Mouse (Mus musculus): ENCODE measurements around the gene G6pc3.
"Not testable (repeated sequence)": the region's sequence is repeated elsewhere in the genome, so short reads cannot be mapped to it uniquely, and the experiment has no call there.

Gene G6pc3

GRCm38 (mm10) chr11:102189461-102190436, at the start of gene G6pc3:
Gene G6pc3 (plus strand): TSS chr11:102189620.
- DNase-seq (ENCODE audit: low spot score in 2 of 2), result peak; percentile 94 to 97

GRCm38 (mm10) chr11:102140508-102140907, 48.9 kb upstream of the G6pc3 start:
- peak in 1 of 2 experiments; percentile 66 for DNase-seq (ENCODE audit: low spot score in 2 of 2)

- DNase-seq (ENCODE audit: low spot score in 2 of 2), result no peak
Measured at GRCm38 (mm10) chr11:102142355-102142754, 47.1 kb upstream of the G6pc3 start.

GRCm38 (mm10) chr11:102144957-102145470, 44.4 kb upstream of the G6pc3 start:
- no peak for DNase-seq (ENCODE audit: low spot score in 2 of 2)

- no peak for DNase-seq (ENCODE audit: low spot score in 2 of 2)
Measured at GRCm38 (mm10) chr11:102145471-102146001, 43.9 kb upstream of the G6pc3 start, which contains the start of gene Nags. Gene Nags (plus strand): TSS chr11:102145513.

GRCm38 (mm10) chr11:102146005-102146404, 43.4 kb upstream of the G6pc3 start:
- no peak for DNase-seq (ENCODE audit: low spot score in 2 of 2)

GRCm38 (mm10) chr11:102146531-102146930, 42.9 kb upstream of the G6pc3 start:
- no peak for DNase-seq (ENCODE audit: low spot score in 2 of 2)

GRCm38 (mm10) chr11:102147213-102147989, 42.0 kb upstream of the G6pc3 start:
- no peak for DNase-seq (ENCODE audit: low spot score in 2 of 2)

GRCm38 (mm10) chr11:102156039-102156785, 33.2 kb upstream of the G6pc3 start, which contains the start of gene Tmem101:
Gene Tmem101 (minus strand): TSS chr11:102156404.
- peak; percentile 94 to 95 for DNase-seq (ENCODE audit: low spot score in 2 of 2)

GRCm38 (mm10) chr11:102156786-102157089, 32.7 kb upstream of the G6pc3 start:
- no peak for DNase-seq (ENCODE audit: low spot score in 2 of 2)

GRCm38 (mm10) chr11:102158024-102158423, 31.4 kb upstream of the G6pc3 start:
- DNase-seq (ENCODE audit: low spot score in 2 of 2), result not testable (repeated sequence)

GRCm38 (mm10) chr11:102159781-102160180, 29.6 kb upstream of the G6pc3 start:
- no peak for DNase-seq (ENCODE audit: low spot score in 2 of 2)

- no peak for DNase-seq (ENCODE audit: low spot score in 2 of 2)
Measured at GRCm38 (mm10) chr11:102165971-102166722, 23.3 kb upstream of the G6pc3 start.

- no peak for DNase-seq (ENCODE audit: low spot score in 2 of 2)
Measured at GRCm38 (mm10) chr11:102167539-102167938, 21.9 kb upstream of the G6pc3 start.

- no peak for DNase-seq (ENCODE audit: low spot score in 2 of 2)
Measured at GRCm38 (mm10) chr11:102168689-102169088, 20.7 kb upstream of the G6pc3 start.

GRCm38 (mm10) chr11:102179836-102180235, 9.6 kb upstream of the G6pc3 start:
- no peak for DNase-seq (ENCODE audit: low spot score in 2 of 2)

GRCm38 (mm10) chr11:102184253-102184645, 5.2 kb upstream of the G6pc3 start:
- no peak for DNase-seq (ENCODE audit: low spot score in 2 of 2)

GRCm38 (mm10) chr11:102184646-102185495, 4.5 kb upstream of the G6pc3 start, which contains the start of gene Lsm12:
Gene Lsm12 (minus strand): TSS chr11:102185296.
- DNase-seq (ENCODE audit: low spot score in 2 of 2), result peak; percentile 93 to 96

GRCm38 (mm10) chr11:102185677-102186076, 3.7 kb upstream of the G6pc3 start:
- no peak for DNase-seq (ENCODE audit: low spot score in 2 of 2)
